Mouse (Mus musculus) gastrocnemius, postnatal 10 days (tissue): ENCODE measurements at regions not wholly inside any gene's neighbourhood (a gene's known extent, or its start where the extent isn't known, plus 50 kb on each side); places are given as distances from the start of the nearest gene placed in this dataset.

Source experiments
- DNase-seq: peaks from one replicate; pipeline ENCODE4 v3.0.0; 2021; ENCODE audit warnings: mixed read lengths

GRCm38 (mm10) chr1:169872865-169873264, 55.6 kb upstream of the Ccdc190 start:
- no peak for DNase-seq

- DNase-seq, result no peak
Observed at GRCm38 (mm10) chr1:169868636-169869035, 59.8 kb upstream of the Ccdc190 start.

GRCm38 (mm10) chr1:169867453-169867852, 61.0 kb upstream of the Ccdc190 start:
- DNase-seq, result no peak

GRCm38 (mm10) chr1:169866840-169867239, 61.6 kb upstream of the Ccdc190 start:
- no peak for DNase-seq

GRCm38 (mm10) chr1:169859041-169859440, 69.4 kb upstream of the Ccdc190 start:
- DNase-seq, result no peak

DNA sequence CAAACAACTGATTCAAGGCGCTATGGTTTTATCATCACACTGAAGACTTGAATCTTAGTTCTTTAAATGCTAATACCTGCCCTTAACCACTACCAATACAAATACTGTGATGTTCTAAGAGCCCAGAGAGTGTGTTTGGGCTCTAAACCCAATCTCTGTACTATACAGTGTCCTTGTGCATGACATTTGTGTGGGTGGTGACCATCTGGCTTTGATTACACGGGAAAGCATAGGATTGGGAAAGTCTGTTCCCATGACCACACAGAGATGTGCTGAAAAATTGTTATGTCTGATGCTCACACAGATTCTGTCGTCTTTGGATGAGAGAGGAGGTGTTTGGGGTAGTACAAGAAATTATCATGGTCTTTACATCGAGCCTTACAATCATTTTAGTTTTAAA, 76.8 kb upstream of the Ccdc190 start:
- DNase-seq, result no peak

- DNase-seq, result peak; percentile 8
Observed at GRCm38 (mm10) chr1:169848254-169849015, 80.0 kb upstream of the Ccdc190 start.

- no peak for DNase-seq
Observed at GRCm38 (mm10) chr1:169842490-169842889, 86.0 kb upstream of the Ccdc190 start.

GRCm38 (mm10) chr1:169840948-169841347, 87.5 kb upstream of the Ccdc190 start:
- no peak for DNase-seq

DNA sequence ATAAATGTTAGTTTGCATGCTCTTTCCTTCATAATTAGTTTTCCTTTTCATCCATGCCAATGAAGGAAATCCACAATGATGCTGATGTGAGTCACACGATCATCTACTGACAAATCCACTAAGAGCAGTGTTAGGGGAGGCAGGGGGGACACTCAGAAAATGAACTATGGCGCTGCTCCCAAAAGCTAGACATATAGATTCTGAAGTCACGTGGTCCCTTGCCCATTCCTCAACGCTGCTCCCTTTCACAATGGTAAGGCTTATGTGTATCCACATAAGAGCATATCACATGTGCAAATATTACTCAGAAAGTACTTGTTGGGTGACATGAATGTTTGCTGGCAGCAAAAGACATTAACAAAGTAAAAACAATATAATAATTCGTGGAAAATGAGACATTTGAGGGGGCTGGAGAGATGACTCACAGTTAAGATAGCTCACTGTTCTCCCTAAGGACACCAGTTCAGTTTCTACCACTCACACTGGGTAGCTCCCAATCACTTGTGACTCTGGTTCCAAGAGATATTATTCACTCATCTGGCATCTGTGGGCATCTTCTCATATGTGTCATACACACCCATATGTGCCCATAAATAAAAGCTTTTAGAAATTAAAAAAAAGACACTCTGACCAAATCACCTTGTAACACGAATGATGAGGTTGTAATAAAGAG, 88.3 kb upstream of the Ccdc190 start:
- no peak for DNase-seq

DNA sequence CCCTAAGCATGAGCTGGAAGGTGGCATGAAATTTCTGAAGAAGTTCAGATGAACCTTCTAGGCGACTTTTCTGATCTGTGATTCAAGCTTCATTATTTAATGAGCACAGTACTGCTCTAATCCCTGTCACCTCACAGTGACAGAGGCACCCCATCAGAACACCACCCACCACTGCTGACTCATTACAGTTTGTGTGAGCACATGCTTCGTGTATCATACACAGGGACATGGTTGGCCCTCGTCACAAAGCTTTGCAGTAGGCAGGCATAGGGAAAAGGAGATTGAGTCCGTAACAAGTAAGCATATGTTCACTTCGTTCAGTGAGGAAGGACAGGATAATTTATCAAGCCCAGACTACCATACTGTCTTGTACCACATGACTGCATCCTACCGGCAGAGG, 85.9 kb upstream of the Rgs4 start:
- DNase-seq, result no peak

- no peak for DNase-seq
Observed at GRCm38 (mm10) chr1:169831326-169832066, 84.1 kb upstream of the Rgs4 start.

GRCm38 (mm10) chr1:169830596-169830995, 83.2 kb upstream of the Rgs4 start:
- DNase-seq, result no peak

GRCm38 (mm10) chr1:169822034-169822433, 74.6 kb upstream of the Rgs4 start:
- no peak for DNase-seq

- DNase-seq, result no peak
Observed at GRCm38 (mm10) chr1:169819404-169819949, 72.0 kb upstream of the Rgs4 start.

GRCm38 (mm10) chr1:169816939-169817338, 69.5 kb upstream of the Rgs4 start:
- DNase-seq, result no peak

DNA sequence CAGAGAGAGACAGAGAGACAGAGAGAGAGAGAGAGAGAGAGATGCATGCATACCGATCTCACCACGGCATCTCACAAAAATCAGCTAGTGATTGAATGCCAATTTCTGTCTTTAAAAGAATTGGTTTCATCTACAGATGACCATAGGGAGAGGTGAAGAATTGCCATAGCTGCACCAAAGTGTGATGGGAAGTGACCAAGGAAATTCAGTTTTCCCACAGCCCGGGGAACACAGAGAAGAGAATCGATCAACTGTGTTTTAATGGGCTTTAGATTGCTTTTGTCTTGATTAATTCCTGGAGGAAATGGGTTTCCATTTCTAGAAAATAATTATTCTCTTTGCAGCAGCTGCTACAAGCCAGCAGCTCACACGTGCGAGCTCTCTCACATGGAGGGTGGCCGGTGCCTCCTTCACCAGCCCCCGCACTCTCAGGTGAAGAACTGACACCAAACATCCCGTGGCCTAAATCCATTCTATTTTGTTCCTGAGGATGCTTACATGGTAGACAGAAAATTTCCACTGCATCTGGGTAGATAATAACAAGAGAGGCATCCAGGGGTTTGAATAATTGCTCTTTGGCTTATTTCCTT, 65.2 kb upstream of the Rgs4 start:
- no peak for DNase-seq

GRCm38 (mm10) chr1:169803428-169804138, 56.1 kb upstream of the Rgs4 start:
- DNase-seq, result no peak

DNA sequence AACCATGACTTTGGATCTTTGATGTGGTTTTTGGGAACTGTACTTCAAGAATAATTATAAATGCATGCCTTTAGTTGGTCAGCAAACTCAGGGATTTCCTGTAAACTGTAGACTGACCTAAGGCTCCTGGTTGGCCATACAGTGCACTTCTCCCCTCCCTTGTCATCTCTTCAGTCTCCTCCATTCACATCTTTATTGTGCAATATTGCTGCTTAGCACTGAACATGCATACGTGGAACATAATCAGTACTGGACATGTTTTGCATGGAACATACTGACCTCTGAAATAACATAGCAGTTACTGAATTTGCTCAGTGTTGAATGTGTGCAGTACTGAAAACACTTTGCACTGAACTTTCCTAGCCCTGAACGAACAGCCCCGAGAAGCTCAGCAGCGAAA, 55.4 kb upstream of the Rgs4 start:
- no peak for DNase-seq

GRCm38 (mm10) chr1:169802053-169802830, 54.8 kb upstream of the Rgs4 start:
- DNase-seq, result no peak
